Mouse (Mus musculus): ENCODE measurements around the gene Spint1. TPM values are rescaled to one million over a fixed set of nuclear protein-coding genes. Genes with fewer than 3 reads are reported as not detected.
A peak's percentile ranks its signal among the peaks of the same experiment; 100 is the strongest.

Spint1 gene
- total and polyA plus RNA-seq, 3 experiments: not detected

- H3K4me3 ChIP-seq (replicated peaks in 1 of 3; ENCODE audit: low read depth in 2 of 3, low read length in 2 of 3, poor library complexity in 1 of 3): no peak overlapping the region
Observed at GRCm38 (mm10) chr2:119197493-119197892, 39.7 kb upstream of the Spint1 start.

GRCm38 (mm10) chr2:119198049-119198448 is 39.1 kb upstream of the Spint1 start:
- H3K27ac ChIP-seq (ENCODE audit: insufficient read depth, low read depth): no peak overlapping the region
- H3K27me3 ChIP-seq (replicated peaks): no peaks in the 10 kb centered on the region
- dilution Hi-C loops (cut with MboI; ENCODE audit: extremely low pct_ligation_motif_present, extremely low pct_unique_long_range_greater_than_20kb, low sequenced_read_pairs) (no loop called here), in situ Hi-C loops (cut with MboI; ENCODE audit: low pct_ligation_motif_present, low pct_unique_long_range_greater_than_20kb, low sequenced_read_pairs) (loop anchor here (10.0 to 25.0 kb wide), 3 partner anchors 53 to 436 kb away; partner anchors contain the start of genes Ccdc9b and Phgr1)
- 0 out of 2 replicates have a peak overlapping the region, but pooled peaks have one; percentile 0 for H3K4me2 ChIP-seq (ENCODE audit: insufficient read depth, low read depth, poor library complexity, severe bottlenecking)
- no peak for TF ChIP-seq KAT2A (IDR thresholded peaks at IDR 0.05; ENCODE audit: insufficient replicate concordance, low read length)
- TF ChIP-seq HCFC1 (IDR thresholded peaks at IDR 0.05; ENCODE audit: low read depth, low read length): no peak
- TF ChIP-seq ZKSCAN1 (IDR thresholded peaks at IDR 0.05; ENCODE audit: borderline replicate concordance, low read depth, low read length): no peak
- H3K36me3 ChIP-seq (replicated peaks in 1 of 2; ENCODE audit: control insufficient read depth in 1 of 2, insufficient read depth in 1 of 2, low read length in 1 of 2): no peaks in the 10 kb centered on the region
- DNase-seq (ENCODE audit: extremely low read depth): no peak
- H3K9me3 ChIP-seq (replicated peaks; ENCODE audit: low read length): no peaks in the 10 kb centered on the region
- peaks cover 2 to 22% of the 10 kb centered on the region in 2 experiments for H3K4me1 ChIP-seq (ENCODE audit: control insufficient read depth in 1 of 2, insufficient read depth in 2 of 2)
- H3K4me3 ChIP-seq (replicated peaks in 1 of 3; ENCODE audit: low read depth in 2 of 3, low read length in 2 of 3, poor library complexity in 1 of 3): no peak overlapping the region
- H3K79me2 ChIP-seq (replicated peaks; ENCODE audit: control insufficient read depth, extremely low read depth, insufficient read depth, poor library complexity, severe bottlenecking): no peaks in the 10 kb centered on the region; the same call in 1 of the 2 replicates
- no peak overlapping the region for H3K9ac ChIP-seq (ENCODE audit: insufficient read depth, low read depth)

More at GRCm38 (mm10) chr2:119197493-119197892, 39.7 kb upstream of the Spint1 start:
- in situ Hi-C loops (cut with MboI; ENCODE audit: low pct_ligation_motif_present, low pct_unique_long_range_greater_than_20kb, low sequenced_read_pairs): loop anchor here (10.0 to 25.0 kb wide), 3 partner anchors 53 to 435 kb away; partner anchors contain the start of genes Ccdc9b and Phgr1
- DNase-seq (ENCODE audit: extremely low read depth): no peak
- Histone ChIP-seq H3K36me3 (replicated peaks in 1 of 2; ENCODE audit: control insufficient read depth in 1 of 2, insufficient read depth in 1 of 2, low read length in 1 of 2) (no peaks in the 10 kb centered on the region), H3K27me3 (replicated peaks) (no peaks in the 10 kb centered on the region), H3K9ac (ENCODE audit: insufficient read depth, low read depth) (no peak overlapping the region), H3K79me2 (replicated peaks; ENCODE audit: control insufficient read depth, extremely low read depth, insufficient read depth, poor library complexity, severe bottlenecking) (no peaks in the 10 kb centered on the region; the same call in 1 of the 2 replicates), H3K4me2 (ENCODE audit: insufficient read depth, low read depth, poor library complexity, severe bottlenecking) (no peak overlapping the region), H3K27ac (ENCODE audit: insufficient read depth, low read depth) (no peak overlapping the region), H3K9me3 (replicated peaks; ENCODE audit: low read length) (no peaks in the 10 kb centered on the region), H3K4me1 (ENCODE audit: control insufficient read depth in 1 of 2, insufficient read depth in 2 of 2) (peaks cover 2 to 22% of the 10 kb centered on the region in 2 experiments)
- dilution Hi-C loops (cut with MboI; ENCODE audit: extremely low pct_ligation_motif_present, extremely low pct_unique_long_range_greater_than_20kb, low sequenced_read_pairs): no loop called here
- TF ChIP-seq JUND (conservative IDR thresholded peaks at IDR 0.05; ENCODE audit: low read depth, low read length) (no peak), MAX (IDR thresholded peaks at IDR 0.05; ENCODE audit: low read length) (no peak), CHD1 (IDR thresholded peaks at IDR 0.05; ENCODE audit: low read depth, low read length) (no peak), POLR2A (IDR thresholded peaks at IDR 0.05; ENCODE audit: low read depth, low read length) (no peak), KAT2A (IDR thresholded peaks at IDR 0.05; ENCODE audit: insufficient replicate concordance, low read length) (no peak), IRF4 (IDR thresholded peaks at IDR 0.05; ENCODE audit: low read depth, low read length) (no peak), MXI1 (IDR thresholded peaks at IDR 0.05; ENCODE audit: low read depth, low read length) (no peak), USF1 (IDR thresholded peaks at IDR 0.05; ENCODE audit: low read depth, low read length) (no peak), ZKSCAN1 (IDR thresholded peaks at IDR 0.05; ENCODE audit: borderline replicate concordance, low read depth, low read length) (no peak), PAX5 (IDR thresholded peaks at IDR 0.05; ENCODE audit: low read length) (no peak), MEF2A (IDR thresholded peaks at IDR 0.05; ENCODE audit: borderline replicate concordance, low read depth, low read length) (no peak), NELFE (IDR thresholded peaks at IDR 0.05; ENCODE audit: low read depth, low read length) (no peak), ELF1 (IDR thresholded peaks at IDR 0.05; ENCODE audit: low read depth, low read length) (no peak), ZC3H11A (IDR thresholded peaks at IDR 0.05; ENCODE audit: low read depth, low read length) (no peak), RAD21 (IDR thresholded peaks at IDR 0.05; ENCODE audit: low read depth, low read length) (no peak), ZMIZ1 (IDR thresholded peaks at IDR 0.05; ENCODE audit: low read depth, low read length) (no peak), JUN (IDR thresholded peaks at IDR 0.05; ENCODE audit: insufficient read depth, low read depth, low read length) (no peak), MYC (IDR thresholded peaks at IDR 0.05; ENCODE audit: low read depth, low read length) (no peak)

Data from CH12.LX (cell line).